Mouse (Mus musculus) cerebellum, adult 2 months (tissue): ENCODE measurements at regions not wholly inside any gene's neighbourhood (a gene's known extent, or its start where the extent isn't known, plus 50 kb on each side); places are given as distances from the start of the nearest gene placed in this dataset.

ENCODE experiments used
- CTCF ChIP-seq: fragments of 200-500 bp; IDR thresholded peaks from 2 replicates; pipeline ENCODE4 v1.5.1; 2011; ENCODE audit warnings: low read depth, mild to moderate bottlenecking, control low read depth, low read length, moderate library complexity, borderline replicate concordance; ENCODE audit not compliant: insufficient read depth
- POLR2A ChIP-seq: fragments of 200-500 bp; IDR thresholded peaks from 2 replicates; pipeline ENCODE4 v1.6.1; 2011; ENCODE audit warnings: low read length, control low read depth, borderline replicate concordance; ENCODE audit not compliant: insufficient read depth

DNA sequence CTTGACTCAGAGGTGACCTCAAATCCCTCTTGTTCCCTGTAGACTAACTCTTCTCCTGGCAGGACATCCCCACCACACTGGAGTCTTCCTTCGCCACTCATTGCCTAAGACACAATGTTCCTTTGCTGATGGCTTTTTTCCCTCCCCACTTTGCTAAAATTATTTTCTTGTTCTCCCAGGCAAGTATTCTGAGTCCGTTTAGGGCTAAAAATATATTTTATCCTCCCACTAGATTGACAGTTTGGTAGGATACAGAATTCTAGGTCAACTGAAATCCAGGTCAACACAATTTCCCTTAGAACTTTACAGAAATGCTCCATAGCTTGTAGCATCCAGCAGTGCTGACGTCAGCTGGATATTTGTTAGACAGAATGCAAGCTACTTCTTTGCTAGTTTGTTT, 324.7 kb upstream of the Gm6657 start:
- TF ChIP-seq CTCF (no peak), POLR2A (no peak)
